Mouse (Mus musculus) sigmoid colon, adult 10 weeks (tissue): ENCODE measurements around the gene Spsb4. TPM values are rescaled to one million over a fixed set of nuclear protein-coding genes. Genes with fewer than 3 reads are reported as not detected.

Experiments used
- polyA plus RNA-seq: library from polyadenylated mRNA; stranded (reverse); fragments of 350-450 nt; fragmentation: Illumina TruSeq; extraction: RNeasy Lipid Tissue Mini Kit (QIAGEN cat#74804); gene quantifications from one replicate; pipeline ENCODE4 v1.2.3, GENCODE M21; 2014; ENCODE audit warnings: low read depth, low replicate concordance

The Spsb4 gene
- polyA plus RNA-seq: 1.4 TPM

GRCm38 (mm10) chr9:97018677-97019147 is at the start of gene Spsb4:
Spsb4 (minus strand) TSS chr9:97018843.

Other genes with a start within 250 kb of the Spsb4 start
- 37.2 TPM for gene Pxylp1, start 126.2 kb downstream of the Spsb4 start, polyA plus RNA-seq
- gene Slc25a36, start 92.3 kb upstream of the Spsb4 start, polyA plus RNA-seq: 248 TPM